ENCODE assay signal across 21 mouse cellular contexts in genomic region chr9:3264467-3264866, GRCm38 (mm10).
A peak's percentile ranks its signal among the peaks of the same experiment; 100 is the strongest.
DNase-seq lines count a peak whose midpoint lies in the region; ATAC-seq lines count a peak whose summit lies in the region.
"Had no signal": no experiment of that assay in that cellular context is flagged by ENCODE, and none has a peak within 500 bp of the region (broad histone marks: within the 10 kb centered on the region; RNA-seq: fewer than 3 reads in every experiment).

No protein-coding gene starts in this region.

- ATAC-seq in frontal cortex, adult (ENCODE audit: low TSS enrichment), result peak; percentile 77; the same call in 1 of the 2 replicates
- ATAC-seq: activated CD4-positive, CD25-positive, alpha-beta regulatory T cell, adult 4 months; CD4-positive, CD25-positive, alpha-beta regulatory T cell, adult 4 months; Patski had no signal

- no peak for DNase-seq in frontal cortex, adult 2 months (ENCODE audit: extremely low spot score in 1 of 2, low spot score in 1 of 2)
- DNase-seq in heart, adult 11 months, result peak; percentile 42
- no peak for DNase-seq in heart, postnatal 4 days
- peak; percentile 19 for DNase-seq in right cerebral cortex, adult 18-20 months
- DNase-seq in right cerebral cortex, postnatal 10 days (ENCODE audit: low spot score in 2 of 2), result no peak
- DNase-seq in brain, adult 2 months (ENCODE audit: low read depth, low spot score), result peak; percentile 61
- DNase-seq in cerebellum, postnatal 36 days, result no peak
- DNase-seq: adrenal gland, adult 2 months; adrenal gland, adult 8-10 months; adrenal gland, postnatal 10 days; adrenal gland, postnatal 14 days; adrenal gland, postnatal 25 days; adrenal gland, postnatal 36 days; B cell, adult 2 months; cerebellum, adult 11 months; cerebellum, adult 11-12 months; cerebellum, adult 18-20 months had no signal

Comparison
In these comparisons a context has a peak if more than half of its experiments do, and no peak if none do; other contexts are left out.
1. DNase-seq: peak in heart, adult 11 months (single experiment), right cerebral cortex, adult 18-20 months (single experiment) and brain, adult 2 months (single experiment); none in frontal cortex, adult 2 months (0 of 2), heart, postnatal 4 days (single experiment), right cerebral cortex, postnatal 10 days (0 of 2) and cerebellum, postnatal 36 days (0 of 2).